Comparison of ENCODE assay signal across 8 mouse cellular contexts in the genomic region with DNA sequence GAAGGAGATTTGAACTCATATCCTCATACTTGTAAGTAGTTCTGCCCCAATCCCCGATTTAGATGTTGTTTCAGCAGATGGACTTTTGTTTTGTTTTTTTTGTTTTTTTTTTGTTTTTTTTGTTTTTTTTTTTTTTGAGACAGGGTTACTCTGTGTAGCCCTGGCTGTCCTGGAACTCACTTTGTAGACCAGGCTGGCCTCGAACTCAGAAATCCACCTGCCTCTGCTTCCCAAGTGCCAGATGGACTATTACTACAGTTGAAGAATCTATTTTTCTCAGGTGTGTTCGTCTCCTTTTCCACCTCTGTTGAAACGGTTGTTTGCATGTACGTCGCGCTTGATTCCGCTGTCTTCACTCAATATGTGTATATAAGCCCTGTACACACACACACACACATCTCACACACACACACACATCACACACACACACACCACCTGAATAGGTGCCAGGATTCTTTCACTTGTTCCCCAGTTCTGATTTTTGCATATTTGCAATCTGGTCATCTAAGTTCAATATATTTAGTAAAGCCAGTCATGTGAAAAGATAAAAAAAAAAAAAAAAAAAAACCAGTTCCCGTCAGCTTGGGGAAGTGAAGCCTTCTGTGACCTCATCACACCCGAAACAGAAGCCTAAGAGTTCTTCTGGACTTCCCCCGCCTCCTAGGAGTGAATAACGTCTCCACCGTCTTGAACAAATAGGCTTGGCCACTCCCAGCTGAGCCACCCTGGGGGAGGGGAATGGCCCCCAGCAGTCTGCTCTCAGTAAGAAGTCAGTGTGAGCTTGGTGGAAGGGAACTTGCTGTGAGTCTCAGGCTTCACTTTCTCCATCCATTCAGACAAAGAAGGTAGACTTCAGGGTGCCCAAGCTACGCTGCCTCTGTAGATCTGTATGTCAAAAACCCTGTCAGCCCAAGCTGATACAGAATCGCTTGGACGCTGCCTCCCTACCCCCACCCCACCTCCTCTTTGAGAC. TPM values are rescaled to one million over a fixed set of nuclear protein-coding genes. Genes with fewer than 3 reads are reported as not detected.
DNase-seq lines count a peak whose midpoint lies in the region; ATAC-seq and TF ChIP-seq lines count a peak whose summit lies in the region.

No protein-coding gene starts in this region.

- no peak for TF ChIP-seq CTCF in kidney, adult 2 months (conservative IDR thresholded peaks at IDR 0.05; ENCODE audit: insufficient read depth, insufficient read length, low read depth, low read length)
- TF ChIP-seq CTCF in spleen, adult 2 months (IDR thresholded peaks at IDR 0.05; ENCODE audit: extremely low read depth, insufficient read depth, insufficient read length, insufficient replicate concordance): no peak
- TF ChIP-seq CTCF in hindbrain, postnatal 0 days (IDR thresholded peaks at IDR 0.05; ENCODE audit: low read depth): no peak

- no peaks in the 10 kb centered on the region for H3K36me3 ChIP-seq in kidney, adult 2 months (ENCODE audit: control insufficient read depth, insufficient read depth, low read length)
- no peaks in the 10 kb centered on the region for H3K36me3 ChIP-seq in liver, embryonic 15.5 days (replicated peaks)
- no peaks in the 10 kb centered on the region for H3K36me3 ChIP-seq in spleen, adult 2 months (ENCODE audit: control insufficient read depth, insufficient read depth, low read length)
- no peaks in the 10 kb centered on the region for H3K36me3 ChIP-seq in midbrain, embryonic 13.5 days
- H3K36me3 ChIP-seq in hindbrain, postnatal 0 days (ENCODE audit: insufficient read depth, low read length): no peaks in the 10 kb centered on the region

- no peaks in the 10 kb centered on the region for H3K27me3 ChIP-seq in kidney, adult 2 months (replicated peaks; ENCODE audit: control insufficient read depth, insufficient read depth, low read length)
- H3K27me3 ChIP-seq in liver, embryonic 15.5 days: no peaks in the 10 kb centered on the region
- H3K27me3 ChIP-seq in spleen, adult 2 months (ENCODE audit: control insufficient read depth, insufficient read depth, low read length): no peaks in the 10 kb centered on the region
- H3K27me3 ChIP-seq in midbrain, embryonic 13.5 days: no peaks in the 10 kb centered on the region
- no peaks in the 10 kb centered on the region for H3K27me3 ChIP-seq in hindbrain, postnatal 0 days (ENCODE audit: insufficient read depth, low read length)

- peak; percentile 47 for DNase-seq in kidney, adult 2 months
- DNase-seq in kidney, adult 11 months: no peak
- peak; percentile 61 for DNase-seq in brain, adult 2 months (ENCODE audit: low read depth, low spot score)
- DNase-seq in spleen, adult 2 months (ENCODE audit: low read depth in 1 of 2, low spot score in 2 of 2): peak; percentile 90 to 94
- no peak for DNase-seq in gastrocnemius, postnatal 10 days
- no peak for DNase-seq in hindbrain, postnatal 0 days (ENCODE audit: low spot score)

- peak overlapping the region; percentile 17; the same call in 1 of the 2 replicates for H3K27ac ChIP-seq in kidney, adult 2 months (ENCODE audit: insufficient read depth, low read depth, low read length)
- peak overlapping the region; percentile 51 for H3K27ac ChIP-seq in liver, embryonic 15.5 days (replicated peaks)
- peak overlapping the region; percentile 94 for H3K27ac ChIP-seq in spleen, adult 2 months (ENCODE audit: insufficient read depth, low read length)
- no peak overlapping the region for H3K27ac ChIP-seq in midbrain, embryonic 13.5 days
- no peak overlapping the region for H3K27ac ChIP-seq in hindbrain, postnatal 0 days

- ATAC-seq in liver, embryonic 15.5 days (ENCODE audit: insufficient read depth): no peak
- no peak for ATAC-seq in midbrain, embryonic 13.5 days
- ATAC-seq in hindbrain, postnatal 0 days: no peak

- WGBS in kidney, adult 2 months: 52% methylated on average over 16 of the region's 16 CpGs
- 42% methylated on average over 16 of the region's 16 CpGs for WGBS in liver, embryonic 15.5 days (ENCODE audit: insufficient replicate concordance)
- 31% methylated on average over 16 of the region's 16 CpGs for WGBS in spleen, adult 2 months
- WGBS in midbrain, embryonic 13.5 days: 53% methylated on average over 16 of the region's 16 CpGs
- 50% methylated on average over 16 of the region's 16 CpGs for WGBS in hindbrain, postnatal 0 days

- H3K9ac ChIP-seq in liver, embryonic 15.5 days: no peak overlapping the region
- no peak overlapping the region for H3K9ac ChIP-seq in midbrain, embryonic 13.5 days (replicated peaks)
- H3K9ac ChIP-seq in hindbrain, postnatal 0 days (replicated peaks; ENCODE audit: low read length): no peak overlapping the region

- no peak overlapping the region for H3K4me3 ChIP-seq in kidney, adult 2 months (ENCODE audit: insufficient read depth, low read depth, low read length)
- H3K4me3 ChIP-seq in liver, embryonic 15.5 days (replicated peaks): no peak overlapping the region
- H3K4me3 ChIP-seq in spleen, adult 2 months (ENCODE audit: extremely low read depth, insufficient read depth, insufficient read length): peak overlapping the region; percentile 33
- H3K4me3 ChIP-seq in midbrain, embryonic 13.5 days (replicated peaks): no peak overlapping the region
- H3K4me3 ChIP-seq in hindbrain, postnatal 0 days (ENCODE audit: low read length): no peak overlapping the region

- H3K4me1 ChIP-seq in kidney, adult 2 months (ENCODE audit: control insufficient read depth, insufficient read depth, low read length): peaks cover 4% of the 10 kb centered on the region; the same call in 1 of the 2 replicates
- peaks cover 42% of the 10 kb centered on the region for H3K4me1 ChIP-seq in liver, embryonic 15.5 days (replicated peaks)
- H3K4me1 ChIP-seq in spleen, adult 2 months (ENCODE audit: control insufficient read depth, insufficient read depth, insufficient read length): peaks cover 37% of the 10 kb centered on the region
- peaks cover 12% of the 10 kb centered on the region for H3K4me1 ChIP-seq in midbrain, embryonic 13.5 days (replicated peaks)
- peaks cover 7% of the 10 kb centered on the region; the same call in 1 of the 2 replicates for H3K4me1 ChIP-seq in hindbrain, postnatal 0 days (ENCODE audit: insufficient read depth, low read length)

- H3K4me2 ChIP-seq in liver, embryonic 15.5 days: peak overlapping the region; percentile 41
- H3K4me2 ChIP-seq in midbrain, embryonic 13.5 days (replicated peaks): no peak overlapping the region
- no peak overlapping the region for H3K4me2 ChIP-seq in hindbrain, postnatal 0 days (ENCODE audit: low read depth, low read length)

- H3K9me3 ChIP-seq in liver, embryonic 15.5 days (replicated peaks): no peaks in the 10 kb centered on the region
- H3K9me3 ChIP-seq in midbrain, embryonic 13.5 days: no peaks in the 10 kb centered on the region
- H3K9me3 ChIP-seq in hindbrain, postnatal 0 days (ENCODE audit: low read length): no peaks in the 10 kb centered on the region

- no peak for TF ChIP-seq POLR2A in kidney, adult 2 months (IDR thresholded peaks at IDR 0.05; ENCODE audit: low read depth, low read length)
- TF ChIP-seq POLR2A in spleen, adult 2 months (IDR thresholded peaks at IDR 0.05; ENCODE audit: low read depth, low read length): peak; percentile 68

RNA-seq across cellular contexts. Expression of a gene that starts 2.7 kb away (rescaled TPM):
- polyA plus RNA-seq in kidney, adult 2 months (2012; rRNA removed): 144 and 172 TPM in 2 replicates
- polyA plus RNA-seq in liver, embryonic 15.5 days (2015; fragmentation: Nextera tagmentation; extraction: Ambion mirVana): 10.4 and 10.9 TPM in 2 replicates
- 64.0 and 82.0 TPM in 2 replicates for polyA plus RNA-seq in spleen, adult 2 months (2012; rRNA removed)
- 32.6 and 35.4 TPM in 2 replicates for polyA plus RNA-seq in midbrain, embryonic 13.5 days (2015; fragmentation: Nextera tagmentation; extraction: Ambion mirVana)
- total RNA-seq in gastrocnemius, postnatal 10 days (2021): 10 to 100 TPM; 39.7 to 40.0 TPM
- 29.0 and 29.5 TPM in 2 replicates for total RNA-seq in hindbrain, postnatal 0 days (2014; rRNA removed)
- 41.2 and 41.8 TPM in 2 replicates for polyA plus RNA-seq in hindbrain, postnatal 0 days (2015; fragmentation: Nextera tagmentation; extraction: Ambion mirVana)

RNA-seq across cellular contexts. Expression of a gene that starts 18.0 kb away (rescaled TPM):
- 138 and 144 TPM in 2 replicates for polyA plus RNA-seq in kidney, adult 2 months (2012; rRNA removed)
- 27.3 and 32.3 TPM in 2 replicates for polyA plus RNA-seq in liver, embryonic 15.5 days (2015; fragmentation: Nextera tagmentation; extraction: Ambion mirVana)
- 175 and 210 TPM in 2 replicates for polyA plus RNA-seq in spleen, adult 2 months (2012; rRNA removed)
- polyA plus RNA-seq in midbrain, embryonic 13.5 days (2015; fragmentation: Nextera tagmentation; extraction: Ambion mirVana): 8.8 and 10.5 TPM in 2 replicates
- total RNA-seq in gastrocnemius, postnatal 10 days (2021): 10 to 100 TPM; 38.3 to 38.7 TPM
- 13.2 and 16.7 TPM in 2 replicates for total RNA-seq in hindbrain, postnatal 0 days (2014; rRNA removed)
- polyA plus RNA-seq in hindbrain, postnatal 0 days (2015; fragmentation: Nextera tagmentation; extraction: Ambion mirVana): 19.2 and 22.7 TPM in 2 replicates

RNA-seq across cellular contexts. Expression of a gene that starts 27.0 kb away (rescaled TPM):
- 16.9 and 17.7 TPM in 2 replicates for polyA plus RNA-seq in kidney, adult 2 months (2012; rRNA removed)
- polyA plus RNA-seq in liver, embryonic 15.5 days (2015; fragmentation: Nextera tagmentation; extraction: Ambion mirVana): 7.7 and 8.2 TPM in 2 replicates
- 39.4 and 40.9 TPM in 2 replicates for polyA plus RNA-seq in spleen, adult 2 months (2012; rRNA removed)
- polyA plus RNA-seq in midbrain, embryonic 13.5 days (2015; fragmentation: Nextera tagmentation; extraction: Ambion mirVana): 31.8 and 38.1 TPM in 2 replicates
- total RNA-seq in gastrocnemius, postnatal 10 days (2021): 10 to 100 TPM in 1 of 2 experiments, 1 to 10 TPM in 1; 9.3 to 21.6 TPM
- 35.3 and 38.2 TPM in 2 replicates for total RNA-seq in hindbrain, postnatal 0 days (2014; rRNA removed)
- 16.1 and 16.9 TPM in 2 replicates for polyA plus RNA-seq in hindbrain, postnatal 0 days (2015; fragmentation: Nextera tagmentation; extraction: Ambion mirVana)

RNA-seq across cellular contexts. Expression of a gene that starts 27.1 kb away (rescaled TPM):
- polyA plus RNA-seq in kidney, adult 2 months (2012; rRNA removed): 51.7 and 53.1 TPM in 2 replicates
- 49.5 and 51.3 TPM in 2 replicates for polyA plus RNA-seq in liver, embryonic 15.5 days (2015; fragmentation: Nextera tagmentation; extraction: Ambion mirVana)
- polyA plus RNA-seq in spleen, adult 2 months (2012; rRNA removed): 10.6 and 13.6 TPM in 2 replicates
- polyA plus RNA-seq in midbrain, embryonic 13.5 days (2015; fragmentation: Nextera tagmentation; extraction: Ambion mirVana): 77.6 and 78.8 TPM in 2 replicates
- total RNA-seq in gastrocnemius, postnatal 10 days (2021): 10 to 100 TPM; 61.1 to 71.6 TPM
- 33.6 and 45.9 TPM in 2 replicates for total RNA-seq in hindbrain, postnatal 0 days (2014; rRNA removed)
- polyA plus RNA-seq in hindbrain, postnatal 0 days (2015; fragmentation: Nextera tagmentation; extraction: Ambion mirVana): 78.8 and 86.7 TPM in 2 replicates

Comparison
In these comparisons a context has a peak if more than half of its experiments do, and no peak if none do; other contexts are left out.
1. DNase-seq: peak in kidney, adult 2 months (single experiment), brain, adult 2 months (single experiment) and spleen, adult 2 months (2 of 2); none in kidney, adult 11 months (single experiment), gastrocnemius, postnatal 10 days (single experiment) and hindbrain, postnatal 0 days (single experiment).
2. H3K27ac ChIP-seq: peak in kidney, adult 2 months (single experiment), liver, embryonic 15.5 days (single experiment) and spleen, adult 2 months (single experiment); none in midbrain, embryonic 13.5 days (single experiment) and hindbrain, postnatal 0 days (single experiment).